Mouse (Mus musculus) lung, postnatal 0 days (tissue): ENCODE data around the gene Fam71e2. TPM values are rescaled to one million over a fixed set of nuclear protein-coding genes. Genes with fewer than 3 reads are reported as not detected.

ENCODE experiments used
- ATAC-seq: fragments of 200-750 bp; cut with Nextera tagmentation; 2 replicates; pipeline ENCODE4 v1.8.0; 2017; ENCODE audit warnings: moderate library complexity
- DNase-seq: peaks from one replicate; pipeline ENCODE4 v3.0.0-alpha.2; 2016; ENCODE audit warnings: low spot score
- H3K27ac ChIP-seq: fragments of 300-500 bp; sonication (generic); 2 replicates; pipeline ENCODE4 v1.5.1; 2014; ENCODE audit warnings: antibody characterized with exemption, mild to moderate bottlenecking, low read length, mixed read lengths
- H3K27me3 ChIP-seq: fragments of 300-500 bp; sonication (generic); replicated peaks from 2 replicates; pipeline ENCODE4 v1.6.1; 2014; ENCODE audit warnings: low read length, mixed read lengths; ENCODE audit not compliant: insufficient read depth
- H3K36me3 ChIP-seq: fragments of 300-500 bp; sonication (generic); 2 replicates; pipeline ENCODE4 v1.6.1; 2014; ENCODE audit warnings: low read length, mixed read lengths; ENCODE audit not compliant: insufficient read depth
- H3K4me1 ChIP-seq: fragments of 300-500 bp; sonication (generic); 2 replicates; pipeline ENCODE4 v1.6.1; 2014; ENCODE audit warnings: antibody characterized with exemption, low read depth, low read length, mixed read lengths; ENCODE audit not compliant: insufficient read depth
- H3K4me2 ChIP-seq: fragments of 300-500 bp; sonication (generic); replicated peaks from 2 replicates; pipeline ENCODE4 v1.6.1; 2014; ENCODE audit warnings: low read depth, mild to moderate bottlenecking, low read length, moderate library complexity, mixed read lengths
- H3K4me3 ChIP-seq: fragments of 300-500 bp; sonication (generic); 2 replicates; pipeline ENCODE4 v1.5.1; 2014; ENCODE audit warnings: low read depth, low read length
- H3K9ac ChIP-seq: fragments of 300-500 bp; sonication (generic); replicated peaks from 2 replicates; pipeline ENCODE4 v1.6.1; 2014; ENCODE audit warnings: low read depth, mild to moderate bottlenecking
- H3K9me3 ChIP-seq: fragments of 300-500 bp; sonication (generic); 2 replicates; pipeline ENCODE4 v1.6.1; 2016; ENCODE audit warnings: low read length, mixed read lengths
- CTCF ChIP-seq: IDR thresholded peaks from 2 replicates; pipeline ENCODE4 v1.5.1; 2016; ENCODE audit warnings: antibody characterized with exemption, mild to moderate bottlenecking
- EP300 ChIP-seq: IDR thresholded peaks from 2 replicates; pipeline ENCODE4 v1.6.1; 2016; ENCODE audit warnings: antibody characterized with exemption, mild to moderate bottlenecking, control low read depth
- WGBS: fragments of 180-500 bp; shearing (Covaris S2); extraction: QIAGEN DNeasy Blood & Tissue Kit; methylation state at CpG from one replicate; pipeline ENCODE4 v1.1.7; 2014; 5-methylcytosine and 5-hydroxymethylcytosine counted together
- polyA plus RNA-seq: library from polyadenylated mRNA; unstranded; fragments of >200 nt; fragmentation: Nextera tagmentation; extraction: Ambion mirVana; gene quantifications from 2 replicates; pipeline ENCODE4 v1.2.1, GENCODE M21; 2015

The Fam71e2 gene
- polyA plus RNA-seq, 1 experiment from 2014 or later = not detected

DNA sequence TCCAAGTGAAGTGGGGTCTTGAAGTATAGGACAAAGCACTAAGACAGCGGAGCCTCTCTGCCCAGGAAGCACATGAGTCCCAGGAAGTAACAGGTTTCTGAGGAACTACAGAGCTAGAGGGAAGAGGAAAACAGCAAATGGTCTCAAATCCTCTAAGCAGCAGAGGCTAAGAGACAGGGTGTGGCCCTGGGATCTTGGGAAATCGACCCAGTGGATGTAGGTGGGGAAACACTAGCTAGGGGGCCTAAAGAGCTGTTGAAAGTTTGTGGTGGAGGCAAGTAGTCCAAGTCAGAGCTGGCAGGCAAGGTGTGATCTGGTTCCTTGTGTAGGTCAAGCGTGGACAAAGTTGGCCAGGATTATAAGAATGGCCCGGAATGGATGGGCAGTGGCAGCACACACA is 22.8 kb downstream of the Fam71e2 start:
- DNase-seq = peak; percentile 46
- H3K9ac ChIP-seq = no peak overlapping the region
- no peak for ATAC-seq
- no peak overlapping the region for H3K27ac ChIP-seq
- no peaks in the 10 kb centered on the region for H3K27me3 ChIP-seq
- H3K9me3 ChIP-seq = no peaks in the 10 kb centered on the region
- WGBS = 70% methylated on average over 4 of the region's 4 CpGs
- no peak overlapping the region for H3K4me3 ChIP-seq
- H3K36me3 ChIP-seq = no peaks in the 10 kb centered on the region; the same call in 1 of the 2 replicates
- no peak for TF ChIP-seq EP300
- TF ChIP-seq CTCF = no peak
- H3K4me2 ChIP-seq = no peak overlapping the region
- peaks cover 12% of the 10 kb centered on the region; the same call in 1 of the 2 replicates for H3K4me1 ChIP-seq

DNA sequence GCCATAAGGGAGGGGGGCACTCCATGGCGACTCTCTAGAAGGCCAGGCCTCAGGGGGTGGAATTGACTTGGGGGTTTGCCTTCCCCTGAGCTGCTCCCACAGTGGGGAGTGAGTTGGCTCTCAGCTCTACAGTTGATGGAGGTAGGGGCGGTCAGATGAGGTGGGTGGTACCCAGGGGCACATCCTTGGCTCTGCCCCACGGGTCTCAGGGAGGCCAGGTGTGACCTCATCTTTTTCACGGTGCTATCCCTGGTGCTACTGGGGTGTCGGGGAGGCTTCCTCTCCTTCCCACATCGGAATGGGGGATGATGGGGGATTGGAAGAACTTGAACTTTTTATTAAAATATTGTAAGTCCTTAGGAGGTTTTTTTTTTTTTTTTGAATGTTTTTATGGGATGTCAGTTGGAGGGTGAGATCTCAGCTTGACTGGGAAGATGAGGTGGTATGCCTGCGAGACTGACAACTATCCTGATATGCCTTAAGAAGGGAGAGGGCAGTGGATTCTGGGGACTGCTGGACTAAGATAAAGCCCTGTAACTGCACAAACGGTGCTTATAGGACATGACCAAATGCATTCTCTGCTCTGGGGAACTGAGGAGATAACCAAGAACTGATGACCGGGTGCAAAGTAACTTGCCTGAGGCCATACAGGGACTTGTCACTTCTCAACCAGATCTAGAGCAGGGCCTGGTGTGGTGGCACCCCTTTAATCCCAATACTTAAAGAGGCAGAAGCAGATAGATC is 23.8 kb downstream of the Fam71e2 start:
- DNase-seq (no peak), ATAC-seq (no peak)
- Histone ChIP-seq H3K27ac (no peak overlapping the region), H3K4me3 (no peak overlapping the region), H3K4me2 (no peak overlapping the region), H3K36me3 (no peaks in the 10 kb centered on the region; the same call in 1 of the 2 replicates), H3K9ac (no peak overlapping the region), H3K9me3 (no peaks in the 10 kb centered on the region), H3K27me3 (no peaks in the 10 kb centered on the region), H3K4me1 (peaks cover 6% of the 10 kb centered on the region; the same call in 1 of the 2 replicates)
- WGBS = 67% methylated on average over 9 of the region's 9 CpGs
- TF ChIP-seq EP300 (no peak), CTCF (no peak)

DNA sequence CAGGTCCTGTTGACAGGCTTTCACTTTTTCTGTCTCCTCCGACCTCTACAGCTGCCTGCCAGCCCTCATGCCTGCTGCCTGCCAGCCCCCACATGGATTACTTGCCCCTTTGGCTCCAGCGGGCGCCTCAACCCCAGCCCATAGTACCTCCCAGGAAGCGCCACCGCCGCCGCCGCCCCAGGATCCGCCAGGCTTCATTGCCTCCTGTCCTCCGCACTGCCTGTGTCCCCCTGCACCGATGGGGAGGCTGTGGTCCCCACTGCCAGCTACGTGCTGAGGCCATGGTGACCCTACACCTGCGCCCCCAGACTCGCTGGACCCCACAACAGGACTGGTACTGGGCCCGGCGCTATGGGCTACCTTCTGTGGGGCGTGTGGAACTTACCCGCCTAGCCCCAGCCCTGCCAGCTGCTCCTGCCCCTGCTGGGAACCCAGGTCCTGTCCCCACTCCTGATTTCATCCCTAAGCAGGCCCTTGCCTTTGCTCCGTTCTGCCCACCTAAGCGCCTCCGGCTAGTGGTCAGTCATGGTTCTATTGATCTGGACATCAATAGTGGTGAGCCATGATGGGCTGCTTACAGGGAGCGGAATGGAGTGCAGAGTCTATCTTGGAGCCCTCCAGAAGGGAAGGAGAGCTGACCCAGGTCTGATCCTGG is 24.6 kb downstream of the Fam71e2 start:
- Histone ChIP-seq H3K4me1 (no peaks in the 10 kb centered on the region), H3K36me3 (no peaks in the 10 kb centered on the region; the same call in 1 of the 2 replicates), H3K4me3 (no peak overlapping the region), H3K27ac (no peak overlapping the region), H3K27me3 (no peaks in the 10 kb centered on the region), H3K9ac (no peak overlapping the region), H3K9me3 (no peaks in the 10 kb centered on the region), H3K4me2 (no peak overlapping the region)
- DNase-seq = no peak
- no peak for ATAC-seq
- 89% methylated on average over 22 of the region's 22 CpGs for WGBS
- TF ChIP-seq CTCF (no peak), EP300 (no peak)

DNA sequence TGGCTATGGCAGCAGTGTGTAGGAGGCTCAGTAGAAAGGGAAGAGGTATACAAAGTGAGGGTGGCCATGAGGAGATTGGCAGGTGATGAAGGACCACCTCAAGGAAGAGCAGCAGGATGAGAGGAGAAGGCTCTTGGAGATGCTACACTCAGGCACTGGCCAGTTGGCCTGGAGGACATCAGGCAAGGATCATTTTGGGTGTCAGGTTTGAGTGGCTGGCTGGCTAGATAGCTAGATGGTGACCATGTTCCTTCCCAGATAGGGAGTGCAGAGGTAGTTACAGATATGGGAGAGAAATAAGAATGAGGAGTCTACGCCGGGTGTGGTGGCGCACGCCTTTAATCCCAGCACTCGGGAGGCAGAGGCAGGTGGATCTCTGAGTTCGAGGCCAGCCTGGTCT is 26.2 kb downstream of the Fam71e2 start:
- no peak overlapping the region for H3K4me2 ChIP-seq
- H3K4me1 ChIP-seq = peaks cover 5% of the 10 kb centered on the region; the same call in 1 of the 2 replicates
- 98% methylated on average over 5 of the region's 6 CpGs for WGBS
- no peaks in the 10 kb centered on the region; the same call in 1 of the 2 replicates for H3K36me3 ChIP-seq
- TF ChIP-seq EP300 = no peak
- TF ChIP-seq CTCF = no peak
- no peak for DNase-seq
- ATAC-seq = no peak
- no peak overlapping the region for H3K9ac ChIP-seq
- H3K4me3 ChIP-seq = no peak overlapping the region
- H3K27me3 ChIP-seq = no peaks in the 10 kb centered on the region
- H3K27ac ChIP-seq = no peak overlapping the region
- no peaks in the 10 kb centered on the region for H3K9me3 ChIP-seq

DNA sequence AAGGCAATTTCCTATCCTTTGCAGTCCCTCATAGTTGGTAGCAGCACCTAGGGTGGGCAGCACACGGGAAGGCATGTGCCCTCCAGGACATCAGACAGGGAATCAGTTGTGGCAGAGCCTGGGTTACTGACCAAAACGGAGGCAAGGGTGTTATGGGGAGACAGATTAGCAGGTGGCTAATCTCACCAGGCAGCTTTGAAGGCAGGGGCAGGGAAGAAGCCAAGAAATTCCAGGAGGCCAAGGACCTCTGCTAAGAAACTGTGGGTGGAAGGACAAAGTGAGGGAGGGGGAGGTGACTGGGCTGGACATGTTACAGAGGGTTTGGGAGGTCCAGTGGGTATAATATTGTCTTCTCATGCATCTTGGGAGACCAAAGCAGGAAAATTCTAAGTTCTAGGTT is 27.7 kb downstream of the Fam71e2 start:
- 0 out of 2 replicates have a peak, but pooled peaks have one; percentile 20 for TF ChIP-seq EP300
- no peak for TF ChIP-seq CTCF
- H3K36me3 ChIP-seq = no peaks in the 10 kb centered on the region; the same call in 1 of the 2 replicates
- peaks cover 9% of the 10 kb centered on the region; the same call in 1 of the 2 replicates for H3K4me1 ChIP-seq
- no peaks in the 10 kb centered on the region for H3K9me3 ChIP-seq
- H3K4me2 ChIP-seq = no peak overlapping the region
- H3K27me3 ChIP-seq = no peaks in the 10 kb centered on the region
- H3K4me3 ChIP-seq = no peak overlapping the region
- DNase-seq (peak; percentile 83), ATAC-seq (no peak)
- H3K27ac ChIP-seq = no peak overlapping the region; the same call in 1 of the 2 replicates
- WGBS = 53% methylated on average over 2 of the region's 2 CpGs
- H3K9ac ChIP-seq = no peak overlapping the region

DNA sequence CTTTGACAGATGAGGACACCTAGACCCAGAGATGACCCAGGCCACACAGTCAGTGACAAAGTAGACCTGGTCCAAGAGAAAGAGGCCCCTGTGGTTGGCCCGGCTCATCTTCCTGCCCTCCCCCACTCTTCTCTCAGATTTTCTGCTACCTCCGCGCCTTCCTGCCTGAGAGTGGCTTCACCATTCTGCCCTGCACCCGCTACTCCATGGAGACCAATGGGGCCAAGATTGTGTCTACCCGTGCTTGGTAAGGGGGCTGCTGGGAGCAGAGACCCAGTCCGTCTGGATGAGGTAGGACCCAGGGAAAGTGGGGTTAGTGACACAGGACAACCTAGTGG is 28.7 kb downstream of the Fam71e2 start:
- Histone ChIP-seq H3K36me3 (no peaks in the 10 kb centered on the region; the same call in 1 of the 2 replicates), H3K27me3 (no peaks in the 10 kb centered on the region), H3K9ac (no peak overlapping the region), H3K4me1 (peaks cover 9% of the 10 kb centered on the region; the same call in 1 of the 2 replicates), H3K9me3 (no peaks in the 10 kb centered on the region), H3K27ac (0 out of 2 replicates have a peak overlapping the region, but pooled peaks have one; percentile 5), H3K4me3 (no peak overlapping the region), H3K4me2 (no peak overlapping the region)
- DNase-seq (no peak), ATAC-seq (no peak)
- 80% methylated on average over 6 of the region's 6 CpGs for WGBS
- TF ChIP-seq CTCF (no peak), EP300 (no peak)
